Mouse (Mus musculus) mature B cell (primary cell): ENCODE results near the gene Lyrm7.

Experiments
- in situ Hi-C: fragments of 300-500 bp; cut with MboI; formaldehyde crosslinking; loops from 2 replicates; pipeline ENCODE4 v1.14.3; 2019

The Lyrm7 gene

DNA sequence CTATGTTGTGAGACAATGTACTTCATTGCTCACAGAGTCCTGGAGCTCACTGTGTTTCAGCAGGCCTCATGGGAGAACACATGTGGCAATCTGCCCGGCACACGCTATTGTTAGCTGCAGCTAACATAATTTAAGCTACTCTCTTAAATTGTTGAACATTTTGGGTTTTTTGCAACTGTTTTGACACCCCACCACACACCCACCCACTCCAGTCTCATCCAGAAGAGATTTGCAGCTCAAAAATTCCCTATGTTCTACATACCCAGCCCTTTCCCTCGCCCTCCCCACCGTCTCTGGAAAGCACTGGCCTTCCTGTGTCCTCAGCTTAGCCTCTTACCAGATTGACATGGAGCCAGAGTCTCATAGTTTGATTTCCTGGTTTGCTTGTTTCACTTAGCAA lies 55.5 kb downstream of the Lyrm7 start:
- in situ Hi-C loops = no loop called here

DNA sequence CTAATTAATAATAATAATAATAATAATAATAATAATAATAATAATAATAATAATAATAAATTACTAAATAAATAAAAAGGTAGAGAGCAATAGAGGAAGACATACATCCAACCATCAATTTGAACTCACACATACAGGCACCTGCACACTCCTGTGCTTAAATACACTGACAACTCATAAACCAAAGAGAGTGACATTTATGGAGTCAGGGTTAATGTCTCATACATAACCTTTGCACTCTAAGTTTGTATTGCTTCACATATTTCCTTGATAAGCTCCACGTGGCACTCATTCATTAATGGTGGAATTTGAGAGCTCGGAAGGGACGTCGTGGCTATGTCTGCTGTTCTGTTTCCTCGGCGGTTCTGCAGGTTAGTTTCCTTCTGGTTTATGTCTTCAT lies 58.1 kb downstream of the Lyrm7 start:
- in situ Hi-C loops = no loop called here

GRCm38 (mm10) chr11:54801791-54802558 lies 58.7 kb downstream of the Lyrm7 start:
- in situ Hi-C loops = no loop called here

GRCm38 (mm10) chr11:54796551-54796950 lies 64.2 kb downstream of the Lyrm7 start:
- in situ Hi-C loops = no loop called here

DNA sequence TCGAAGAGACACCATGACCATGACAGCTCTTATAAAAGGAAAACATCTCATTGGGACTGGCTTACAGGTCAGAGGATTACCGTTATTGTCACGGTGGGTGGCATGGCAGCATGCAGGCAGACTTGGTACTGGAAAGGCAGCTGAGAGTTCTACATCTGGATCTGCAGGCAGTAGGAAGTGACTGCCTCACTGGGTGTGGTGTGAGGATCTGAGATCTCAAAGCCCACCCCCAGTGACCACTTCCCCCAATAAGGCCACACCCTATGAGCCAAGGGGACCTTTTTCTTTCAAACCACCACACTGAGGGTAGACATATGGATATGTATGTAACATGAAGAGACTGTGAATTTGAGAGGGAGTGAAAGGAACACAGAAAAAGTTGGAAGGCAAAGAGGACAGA lies 66.0 kb downstream of the Lyrm7 start:
- in situ Hi-C loops = no loop called here

DNA sequence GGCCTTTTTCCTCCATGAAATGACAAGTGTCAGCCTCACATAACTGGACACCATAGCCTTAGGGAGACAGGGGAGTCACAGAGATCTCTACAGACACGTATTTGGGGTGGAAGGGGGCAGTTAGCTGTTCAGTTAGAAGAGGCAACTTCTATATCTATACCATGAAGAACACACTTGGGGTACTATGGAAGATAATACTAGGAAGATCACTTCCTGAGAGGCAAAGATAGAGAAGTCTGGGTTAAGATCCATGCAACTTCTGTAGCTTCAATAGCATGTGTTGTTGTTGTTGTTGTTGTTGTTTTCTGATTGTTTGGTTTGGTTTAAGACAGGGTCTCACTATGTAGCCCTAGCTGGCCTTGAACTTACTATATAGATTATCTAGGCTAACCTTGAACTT lies 67.5 kb downstream of the Lyrm7 start:
- in situ Hi-C loops = no loop called here

- in situ Hi-C loops = no loop called here
These were observed 69.3 kb downstream of the Lyrm7 start for GRCm38 (mm10) chr11:54791458-54791857.

- in situ Hi-C loops = no loop called here
These were observed 72.9 kb downstream of the Lyrm7 start, which contains the start of gene Cdc42se2 for GRCm38 (mm10) chr11:54787488-54788474. TSS of gene Cdc42se2 (minus strand) at chr11:54787675.

- in situ Hi-C loops = no loop called here
These were observed 73.7 kb downstream of the Lyrm7 start for GRCm38 (mm10) chr11:54786858-54787487.

- in situ Hi-C loops = no loop called here
These were observed 75.2 kb downstream of the Lyrm7 start for GRCm38 (mm10) chr11:54785566-54785965.

DNA sequence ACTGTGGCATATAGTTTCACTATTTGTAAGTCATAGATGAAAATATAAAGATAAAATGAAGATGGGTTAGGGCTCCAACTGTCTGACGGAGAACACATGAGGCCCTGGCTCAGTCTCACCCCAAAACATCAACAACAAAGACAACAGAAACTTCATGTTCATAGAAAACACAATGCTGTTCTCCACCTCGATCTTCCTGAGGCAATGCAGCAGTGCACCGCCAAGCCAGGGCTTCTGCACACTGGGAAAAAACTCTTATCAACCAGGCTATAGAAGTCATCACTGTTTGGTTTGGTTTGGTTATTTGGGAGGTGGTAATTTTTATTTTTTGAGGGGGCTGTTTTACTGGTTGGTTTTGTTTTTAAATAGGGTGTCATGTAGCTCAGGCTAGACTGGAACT lies 76.3 kb downstream of the Lyrm7 start:
- in situ Hi-C loops = no loop called here

DNA sequence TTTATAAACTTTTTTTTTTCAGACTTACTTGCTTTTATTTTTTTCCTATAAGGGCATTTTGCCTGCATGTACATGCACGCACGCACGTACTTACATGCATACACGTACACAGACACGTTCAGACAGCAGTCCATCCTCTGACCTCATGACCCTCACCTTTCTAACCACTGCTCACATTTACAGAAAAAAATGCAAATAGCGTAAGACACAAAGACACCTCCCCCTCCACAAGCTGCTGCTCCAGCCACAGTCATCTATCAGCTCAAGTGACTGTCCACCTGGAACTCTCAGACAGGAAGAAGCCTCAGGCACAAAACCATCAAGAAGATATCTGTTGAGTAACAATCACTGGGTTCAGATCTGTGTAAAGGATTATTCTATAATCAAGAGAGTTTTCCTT lies 78.5 kb downstream of the Lyrm7 start:
- in situ Hi-C loops = no loop called here

GRCm38 (mm10) chr11:54779946-54780345 lies 80.8 kb downstream of the Lyrm7 start:
- in situ Hi-C loops = no loop called here

DNA sequence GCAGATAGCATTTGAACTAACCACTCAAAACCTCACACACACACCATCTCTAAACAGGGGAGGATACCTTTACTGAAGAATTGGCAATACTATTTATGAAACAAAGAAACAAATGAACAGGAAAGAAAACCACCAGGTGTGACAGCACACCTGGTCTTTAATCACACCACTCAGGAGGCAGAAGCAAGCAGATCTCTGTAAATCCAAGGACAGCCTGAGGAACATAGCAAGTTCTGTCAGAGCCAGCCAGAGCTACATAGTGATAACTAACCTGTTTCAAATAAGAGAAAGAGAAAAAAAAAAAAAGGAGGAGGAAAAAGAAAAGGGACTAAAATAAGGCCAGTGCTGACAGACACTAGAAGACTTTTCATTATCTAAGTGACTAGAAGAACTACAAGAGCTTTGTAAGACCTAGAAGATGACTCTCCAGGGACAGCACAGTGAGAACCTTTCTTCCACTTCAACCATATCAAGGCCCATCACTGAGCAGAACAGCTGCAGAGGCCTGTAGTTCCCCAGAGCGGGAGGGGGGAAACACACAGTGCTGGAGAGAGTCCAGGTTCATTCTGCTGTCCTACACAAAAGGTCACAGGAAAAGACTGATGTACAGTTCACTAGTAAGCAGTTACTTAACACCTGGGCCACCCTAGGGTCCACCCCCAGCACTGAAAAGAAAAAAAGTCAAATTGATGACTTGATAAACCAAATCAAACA lies 82.4 kb downstream of the Lyrm7 start:
- in situ Hi-C loops = no loop called here

GRCm38 (mm10) chr11:54777387-54778130 lies 83.2 kb downstream of the Lyrm7 start:
- in situ Hi-C loops = no loop called here
